Mouse (Mus musculus): Measurements from ENCODE around the gene Sowaha.
A peak's percentile ranks its signal among the peaks of the same experiment; 100 is the strongest.

The Sowaha gene

DNA sequence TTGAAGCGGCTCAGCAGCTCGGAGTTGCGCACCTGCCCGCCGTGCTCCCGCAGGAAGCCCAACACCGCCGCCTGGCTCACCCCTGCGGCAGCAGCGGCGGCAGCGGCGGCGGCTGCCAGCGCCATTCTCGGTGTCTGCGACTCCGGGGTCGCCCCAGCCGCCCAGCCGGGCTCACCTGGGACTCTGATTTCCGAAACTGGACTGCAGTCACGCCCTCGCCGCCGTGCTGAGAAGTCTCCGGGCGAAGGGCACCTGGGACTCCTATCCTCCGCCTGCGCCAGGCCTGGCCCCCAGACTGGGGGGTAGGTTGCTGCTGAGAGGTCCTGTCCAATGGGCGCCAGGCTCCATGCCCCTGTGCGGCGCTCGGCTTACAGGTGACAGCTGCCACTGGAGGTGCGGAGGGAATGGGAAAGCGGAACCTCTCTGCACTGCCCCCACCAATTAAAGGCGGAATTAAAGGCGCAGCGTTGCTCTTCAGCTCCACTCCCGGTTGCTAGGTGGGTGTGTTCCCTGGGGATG lies at the start of gene Sowaha, which contains the start of gene Gm9945:
Gene Sowaha, minus strand, starts transcription at position 492 of the 519 bp plus-strand sequence.
Gene Gm9945, plus strand, starts transcription at position 384 of the 519 bp plus-strand sequence.
- peak; percentile 45 for DNase-seq

DNA sequence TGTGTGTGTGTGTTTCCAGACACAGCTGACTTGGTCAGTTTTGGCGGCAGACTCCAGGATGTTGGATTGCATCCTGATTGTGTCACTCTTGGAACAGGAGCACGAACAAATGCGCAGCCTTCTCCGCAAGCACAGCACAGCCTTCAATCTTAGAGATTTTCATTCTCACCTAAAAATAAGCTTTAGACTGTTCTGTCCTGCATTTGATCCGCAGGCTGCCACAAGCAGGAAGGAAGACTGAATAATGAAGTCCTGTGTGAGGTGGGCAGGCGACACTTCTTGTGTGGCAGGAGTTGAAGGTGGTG lies 49.1 kb upstream of the Sowaha start:
- no peak for DNase-seq

DNA sequence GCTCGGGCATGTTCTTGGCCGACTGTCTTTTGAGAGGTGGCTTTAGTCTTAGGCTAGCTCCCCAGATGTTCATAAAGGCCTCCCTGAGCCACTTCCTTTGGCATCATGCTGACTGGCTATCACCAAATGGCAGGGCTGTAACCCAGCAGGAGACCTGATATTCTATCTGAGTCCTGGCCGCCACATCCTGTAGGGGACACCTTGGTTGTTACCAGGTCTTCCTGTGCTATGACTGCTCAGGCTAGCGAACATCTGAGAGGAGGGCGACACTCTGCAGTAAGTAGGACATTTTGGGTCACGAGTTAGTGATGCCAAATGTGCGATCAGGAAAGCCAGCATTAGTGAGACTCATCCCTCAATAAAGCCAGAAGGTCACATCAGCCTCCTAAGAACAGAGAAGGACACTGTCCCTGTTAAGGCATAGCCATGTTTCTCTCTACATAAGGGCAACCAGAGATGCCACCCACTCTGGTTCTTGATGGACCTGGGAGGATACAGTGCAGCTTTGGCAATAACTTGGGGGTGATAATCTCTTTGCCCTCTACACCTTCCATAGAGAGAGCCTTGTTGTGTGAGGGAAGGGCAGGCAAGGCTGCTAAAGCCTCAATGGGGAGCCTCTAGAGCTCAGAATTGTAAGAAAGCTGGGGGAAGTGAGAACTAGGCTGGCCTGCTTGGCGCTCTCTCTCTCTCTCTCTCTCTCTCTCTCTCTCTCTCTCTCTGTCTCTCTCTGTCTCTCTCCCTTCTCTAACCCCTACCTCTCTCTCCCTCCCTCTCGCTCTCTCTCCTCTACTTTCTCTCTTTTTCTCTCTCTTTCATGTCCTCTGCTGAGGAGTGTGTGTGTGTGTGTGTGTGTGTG lies 48.6 kb upstream of the Sowaha start:
- no peak for DNase-seq

DNA sequence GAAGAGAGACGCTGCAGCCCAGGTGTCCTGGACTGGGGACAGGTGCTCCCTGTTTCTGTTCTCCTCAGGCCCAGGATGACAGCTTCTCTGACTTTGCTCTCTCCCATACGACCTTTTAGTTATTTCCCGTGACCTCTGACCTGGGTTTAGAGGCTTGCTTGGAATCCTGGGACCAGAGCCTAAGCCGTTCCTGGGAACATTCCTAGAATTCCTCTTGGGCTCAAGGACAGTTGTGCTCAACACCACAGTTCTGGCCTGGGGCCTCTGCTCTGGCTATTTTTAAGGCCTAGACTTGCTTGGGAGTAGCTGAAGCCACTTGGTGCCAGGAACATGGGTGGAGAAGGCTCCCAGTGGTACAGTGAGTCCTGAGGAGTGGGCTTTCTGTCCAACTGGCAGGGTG lies 45.4 kb upstream of the Sowaha start:
- DNase-seq: no peak

DNA sequence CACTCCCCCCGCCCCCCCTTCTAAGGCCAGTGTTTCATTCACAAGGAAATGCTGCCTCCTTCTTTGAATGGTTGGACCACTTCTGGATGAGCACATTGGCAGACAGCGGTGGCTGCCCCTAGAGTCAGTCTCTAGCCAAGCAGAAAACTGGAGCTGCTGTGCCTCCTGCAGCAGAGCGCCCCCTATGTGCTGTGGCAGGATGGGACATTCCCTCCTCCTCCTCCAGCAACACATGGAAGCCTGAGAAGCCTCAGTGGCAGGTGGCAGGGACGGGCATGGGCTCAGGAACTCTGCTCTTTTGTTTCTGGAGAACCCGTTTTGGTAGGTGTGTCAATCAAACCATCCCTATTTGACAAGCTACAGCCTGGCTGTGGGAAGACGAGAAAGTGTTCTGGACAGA lies 44.8 kb upstream of the Sowaha start:
- DNase-seq: no peak

DNA sequence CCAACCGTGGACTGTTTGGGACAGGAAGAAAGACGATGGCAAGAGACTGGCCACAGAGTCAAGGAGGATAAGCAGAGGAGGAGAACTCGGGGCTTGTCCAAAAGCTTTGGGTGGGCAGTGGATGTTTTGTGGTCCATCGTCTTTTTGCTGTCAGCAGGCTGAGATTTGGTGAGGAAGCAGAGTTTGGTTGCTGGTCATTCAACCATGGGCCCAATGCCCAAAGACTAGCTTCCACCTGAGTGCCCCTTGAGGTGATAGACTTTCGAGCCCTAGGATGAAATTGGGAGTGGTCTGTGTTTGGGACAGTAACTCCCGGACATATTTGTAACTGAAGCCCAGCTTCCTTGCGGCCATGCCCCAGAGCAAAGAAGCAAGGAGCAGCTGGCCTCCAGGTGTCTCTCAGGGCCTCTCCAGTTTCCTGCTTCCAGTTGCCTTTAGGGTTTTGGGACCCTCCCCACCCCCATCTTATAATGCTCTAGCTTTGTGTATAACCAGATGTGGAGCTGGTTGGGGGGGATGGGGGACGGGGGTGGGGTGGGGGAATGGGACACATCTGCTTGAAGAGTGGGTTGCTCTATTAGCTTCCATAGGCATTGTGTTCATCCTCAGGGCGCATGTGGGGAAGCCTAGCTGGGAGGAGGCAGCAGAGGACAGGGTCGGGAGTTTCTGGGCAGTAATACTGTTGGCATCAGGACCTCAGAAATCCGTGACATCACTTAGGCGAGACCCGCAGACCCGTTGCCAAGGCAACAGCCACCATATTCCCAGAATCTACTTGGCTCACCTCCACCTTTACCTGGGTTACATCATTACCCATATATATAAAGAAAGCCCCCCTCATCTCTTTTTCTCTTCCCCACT lies 43.7 kb upstream of the Sowaha start:
- no peak for DNase-seq

DNA sequence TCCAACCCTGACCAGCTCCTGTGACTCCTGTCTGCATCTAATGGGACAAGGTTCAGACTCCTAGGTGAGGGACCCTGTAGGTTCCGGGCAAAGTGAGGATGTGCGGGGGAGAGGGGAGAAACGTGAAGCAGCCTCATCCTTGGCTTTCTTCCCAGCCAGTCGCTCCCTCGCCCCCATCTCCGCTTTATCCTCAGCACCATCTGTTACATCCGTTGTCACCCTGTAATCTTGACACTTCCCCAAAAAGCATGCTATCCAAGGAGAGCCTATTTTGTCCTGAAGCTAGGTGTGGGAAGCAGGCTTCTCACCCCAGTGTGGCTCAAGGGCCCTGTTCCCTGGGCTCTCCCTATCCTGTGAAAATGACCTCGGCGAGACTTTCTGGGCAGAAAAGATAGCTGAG lies 42.9 kb upstream of the Sowaha start:
- no peak for DNase-seq

DNA sequence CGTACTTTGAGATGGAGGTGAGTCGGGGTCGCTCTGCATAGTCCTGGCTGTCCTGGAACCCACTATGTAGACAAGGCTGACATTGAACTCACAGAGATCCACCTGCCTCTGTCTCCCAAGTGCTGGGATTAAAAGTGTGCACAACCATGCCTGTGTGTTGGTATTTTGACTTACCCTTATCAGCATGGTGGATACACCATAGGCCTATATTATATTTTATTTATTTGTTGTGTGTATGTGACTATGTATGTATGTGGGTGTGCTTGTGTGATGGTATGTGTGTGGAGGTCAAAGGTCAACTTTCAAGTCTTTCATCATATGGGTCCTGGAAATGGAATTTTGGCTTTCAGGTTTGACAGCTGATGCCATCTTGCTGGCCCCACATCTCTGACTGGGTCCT lies 42.3 kb upstream of the Sowaha start:
- no peak for DNase-seq

DNA sequence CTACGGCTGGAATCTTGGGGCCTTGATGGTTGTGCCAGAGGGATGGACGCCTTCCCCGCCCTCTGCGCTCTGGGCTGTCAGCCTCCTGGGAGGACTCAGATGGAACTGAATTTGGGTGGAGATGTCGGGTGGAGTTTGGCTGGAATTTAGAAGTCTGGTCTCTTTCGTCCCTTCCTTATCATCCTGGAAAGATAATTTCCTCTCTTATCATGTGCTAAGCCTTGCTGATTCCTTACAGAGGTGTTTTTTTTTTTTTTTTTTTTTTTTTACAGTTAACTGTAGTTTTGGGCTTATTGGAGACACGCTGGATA lies 41.7 kb upstream of the Sowaha start:
- DNase-seq: no peak

DNA sequence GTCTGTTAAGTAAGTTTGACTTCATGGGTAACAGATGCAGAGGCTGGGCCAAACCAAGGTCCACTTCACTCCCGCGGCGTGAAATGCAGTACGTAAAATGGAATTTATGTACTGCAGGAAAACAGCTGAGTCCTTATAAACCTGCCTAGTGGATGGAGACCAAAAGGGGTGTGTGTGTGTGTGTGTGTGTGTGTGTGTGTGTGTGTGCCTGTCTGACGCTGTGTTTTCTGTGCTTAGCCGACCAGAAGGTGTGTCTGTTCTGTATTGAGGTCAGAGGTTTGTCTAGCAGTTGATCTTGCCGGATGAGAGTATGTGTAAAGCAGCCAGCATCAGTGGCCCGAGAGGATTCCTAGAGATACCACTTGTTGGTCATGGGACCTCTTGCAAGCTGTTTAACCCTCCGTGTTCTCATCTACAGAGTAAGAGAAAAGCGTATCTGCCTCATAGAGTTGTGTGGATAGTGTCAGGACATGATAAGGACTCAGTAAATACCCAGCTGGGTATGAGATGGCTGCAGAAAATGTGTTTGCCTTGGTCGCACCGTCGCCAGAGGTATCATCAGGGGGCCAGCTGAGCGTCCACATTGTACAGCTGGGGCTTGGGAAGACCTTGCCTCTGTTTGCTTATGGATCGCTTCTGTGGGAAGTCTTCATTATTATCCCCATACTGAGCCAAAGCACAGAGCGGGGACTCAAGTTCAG lies 41.2 kb upstream of the Sowaha start:
- DNase-seq: no peak

DNA sequence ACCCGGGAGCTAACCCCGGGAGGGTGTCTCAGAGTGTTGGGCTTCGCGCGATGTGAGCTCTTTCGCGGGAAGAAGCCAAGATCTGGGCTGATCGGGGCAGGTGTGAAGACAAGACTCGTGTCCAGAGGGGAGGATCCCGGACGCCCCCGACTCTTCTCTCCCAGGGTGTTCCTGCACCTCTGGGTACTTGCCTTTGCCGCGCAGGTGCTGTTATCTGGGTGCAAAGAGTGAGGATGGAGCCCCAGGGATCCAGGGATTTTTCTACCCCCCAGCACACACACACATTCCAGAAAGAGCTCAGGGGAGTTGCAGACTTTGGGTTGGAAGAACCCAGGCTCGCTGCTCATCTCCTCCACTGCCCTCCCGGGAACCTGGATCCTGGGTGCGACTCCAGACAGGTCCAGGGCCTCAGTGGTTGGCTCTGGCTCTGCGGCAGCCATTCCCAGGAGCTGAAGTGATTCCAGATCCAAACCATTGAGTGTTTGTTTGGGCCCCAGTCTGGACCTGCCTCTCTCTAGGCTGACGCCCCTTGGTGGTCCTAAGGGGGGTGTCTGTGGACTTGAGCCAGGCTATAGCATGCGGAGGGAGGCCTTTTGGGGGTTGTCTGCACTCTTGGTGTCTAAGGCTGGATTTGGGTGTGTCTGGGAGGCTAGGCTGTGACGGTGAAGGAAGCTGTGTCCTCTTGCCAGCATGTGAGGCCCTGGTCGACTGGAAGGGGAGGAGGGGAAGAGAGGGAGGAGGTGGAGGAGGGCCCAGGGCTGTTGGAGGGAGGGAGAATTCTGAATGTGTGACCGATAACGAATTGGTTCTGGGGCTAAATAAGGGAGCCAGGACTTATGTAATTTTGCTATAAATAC lies 40.3 kb upstream of the Sowaha start:
- peak; percentile 34 for DNase-seq

DNA sequence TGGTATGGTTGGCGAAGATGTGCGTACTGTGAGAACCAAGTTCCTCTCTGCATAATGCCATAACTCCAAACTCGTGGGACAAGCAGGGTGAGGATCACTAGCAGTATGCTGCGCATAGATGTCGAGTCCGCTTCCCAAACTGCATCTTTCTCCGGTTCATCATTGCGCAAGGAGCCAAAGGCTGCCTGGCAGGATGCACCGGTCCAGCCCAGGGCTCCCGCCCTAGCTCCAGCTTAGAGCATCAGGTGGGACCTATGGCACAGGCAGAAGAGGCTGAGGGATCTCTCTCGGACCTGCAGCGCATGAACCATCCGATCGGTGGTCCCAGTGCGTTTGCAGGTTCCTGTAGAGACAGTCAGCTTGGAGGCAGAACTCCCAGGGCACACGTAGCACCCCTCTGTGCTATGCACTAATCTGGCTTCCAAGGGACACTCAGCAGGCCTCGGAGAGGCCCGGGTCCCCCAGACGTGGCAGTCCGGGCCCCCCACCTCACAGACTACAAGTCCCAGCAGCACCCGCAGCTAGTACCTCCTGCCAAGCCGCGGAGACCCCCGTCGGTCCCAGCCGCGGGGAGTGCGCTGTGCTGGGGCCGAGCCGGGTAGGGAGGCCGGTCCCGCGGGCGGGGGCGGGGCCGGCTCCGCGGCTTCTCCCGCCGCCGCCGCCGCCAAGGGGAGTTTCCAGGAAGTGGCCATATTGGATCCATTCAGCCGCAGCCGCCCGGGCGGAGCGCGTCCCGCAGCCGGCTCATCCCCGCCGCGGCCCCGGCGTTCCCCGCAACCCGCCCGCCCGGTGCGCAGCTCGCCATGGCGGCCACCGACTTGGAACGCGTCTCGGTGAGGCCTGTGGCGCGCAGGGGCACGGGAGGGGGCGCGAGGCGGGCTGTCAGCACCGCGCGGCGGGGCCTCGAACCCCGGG lies 39.4 kb upstream of the Sowaha start, which contains the start of gene Sept8:
Gene Sept8, plus strand, starts transcription at position 51 of the 915 bp plus-strand sequence.
- peak; percentile 70 for DNase-seq

DNA sequence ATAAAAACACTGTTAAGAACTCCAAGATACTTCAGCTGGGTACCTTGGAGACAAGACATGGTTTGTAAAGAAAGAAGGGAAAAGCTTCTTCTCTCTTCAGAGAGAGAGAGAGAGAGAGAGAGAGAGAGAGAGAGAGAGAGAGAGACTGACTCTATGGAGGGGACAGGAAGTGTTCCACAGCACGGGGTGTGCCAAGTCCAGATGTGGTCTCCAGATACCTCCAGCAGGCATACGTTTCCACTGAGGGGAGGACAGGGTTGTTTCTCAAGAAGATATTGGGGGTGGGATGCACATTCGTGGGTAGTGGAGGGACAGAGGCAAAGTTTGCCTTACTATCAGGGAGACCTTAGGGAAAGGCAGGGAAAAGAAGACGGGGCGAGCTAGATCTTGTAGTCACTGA lies 38.7 kb upstream of the Sowaha start:
- no peak for DNase-seq

DNA sequence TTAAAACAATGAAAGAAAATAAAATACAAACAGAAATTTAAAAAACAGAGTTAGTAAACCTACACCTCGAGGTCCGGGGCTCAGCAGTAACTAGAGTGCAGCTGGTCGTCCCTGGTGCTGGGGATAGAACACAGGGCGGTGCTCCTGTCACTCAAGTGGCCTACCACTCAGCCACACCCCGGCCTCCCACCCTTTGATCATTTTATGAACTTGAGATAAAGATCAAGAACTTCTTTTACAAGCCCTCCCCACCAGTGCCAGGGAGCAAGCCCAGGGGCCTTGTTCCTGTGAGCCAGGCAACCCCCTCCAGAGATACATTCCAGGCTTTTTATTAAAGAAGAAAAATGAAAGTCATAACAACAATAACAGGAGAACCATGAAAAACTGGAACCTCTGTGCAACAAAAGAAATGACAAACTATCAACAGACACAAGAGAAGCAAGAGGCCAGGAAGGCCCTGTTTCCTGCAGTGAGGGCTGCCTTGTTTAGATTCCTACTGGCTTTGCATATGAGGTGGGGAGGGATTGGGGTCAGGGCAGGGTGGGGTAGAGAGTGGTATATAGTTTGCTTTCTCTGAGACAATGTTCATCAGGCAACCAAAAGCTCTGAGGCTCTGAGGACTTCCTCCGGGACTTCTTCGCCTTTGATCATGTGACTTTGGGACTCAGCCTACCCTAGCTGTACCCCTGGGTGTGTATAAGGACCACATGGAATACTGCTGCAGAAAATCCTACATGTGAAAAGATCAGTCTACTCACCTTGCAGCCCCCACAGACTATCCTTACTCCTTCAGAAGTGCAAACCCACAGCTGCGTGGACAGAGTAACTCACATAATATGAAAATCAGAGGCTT lies 36.9 kb upstream of the Sowaha start:
- no peak for DNase-seq

DNA sequence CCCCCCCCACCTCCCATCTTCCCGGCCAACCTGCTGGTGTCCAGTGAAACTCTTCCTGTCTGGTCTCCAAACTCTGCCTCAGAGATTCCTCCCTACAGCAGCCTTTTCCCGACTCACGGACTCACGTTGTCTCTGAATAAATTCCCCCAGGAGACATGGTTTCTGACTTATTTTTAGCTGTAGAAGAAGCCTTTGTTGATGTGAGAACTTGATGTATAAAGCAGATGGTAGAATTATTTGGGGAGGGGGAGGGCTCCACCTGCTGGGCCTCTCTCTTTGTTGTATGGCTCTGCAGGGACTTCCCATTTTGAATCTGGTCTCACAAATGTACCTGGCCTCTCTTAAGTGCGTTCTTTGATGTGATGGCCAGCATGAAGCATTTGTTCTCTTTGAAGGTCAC lies 30.3 kb upstream of the Sowaha start:
- no peak for DNase-seq

DNA sequence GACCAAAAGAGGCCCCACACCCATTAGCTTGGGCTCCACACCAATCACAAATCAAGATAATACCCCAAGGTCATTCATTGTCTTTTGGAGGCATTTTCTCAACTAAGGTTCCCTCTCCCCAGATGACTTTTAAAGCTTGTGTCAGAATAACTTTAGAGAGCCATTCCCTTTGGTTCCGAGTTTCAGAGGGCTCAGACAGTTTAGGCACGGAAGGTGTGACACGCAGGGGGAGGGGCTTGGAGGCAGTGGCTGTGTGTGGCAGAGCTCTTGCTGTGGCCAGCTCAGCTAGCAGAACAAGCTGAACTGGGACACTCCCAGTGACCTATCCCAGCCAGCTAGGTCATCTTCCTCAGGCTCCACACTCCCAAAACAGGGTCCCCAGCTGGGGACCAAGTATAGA lies 28.5 kb upstream of the Sowaha start:
- DNase-seq: no peak

DNA sequence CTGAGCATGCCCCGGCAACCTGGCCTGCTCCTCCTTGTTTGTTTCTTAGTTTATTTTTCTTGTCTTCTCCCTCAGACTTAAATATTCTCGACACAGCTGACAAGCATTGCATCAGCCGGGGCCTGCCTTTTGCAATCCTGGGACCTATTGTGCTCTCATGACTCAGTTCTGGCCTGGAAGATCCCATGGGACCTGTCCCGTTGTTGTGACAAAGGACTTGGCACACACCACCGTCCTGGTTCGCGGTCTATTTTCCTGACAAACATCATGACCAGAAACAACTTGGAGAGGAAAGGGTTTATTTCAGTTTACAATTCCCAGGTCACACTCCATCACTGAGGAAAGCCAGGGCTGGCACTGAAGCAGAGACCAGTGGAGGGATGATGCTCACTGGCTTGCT lies 28.1 kb upstream of the Sowaha start:
- DNase-seq: no peak

DNA sequence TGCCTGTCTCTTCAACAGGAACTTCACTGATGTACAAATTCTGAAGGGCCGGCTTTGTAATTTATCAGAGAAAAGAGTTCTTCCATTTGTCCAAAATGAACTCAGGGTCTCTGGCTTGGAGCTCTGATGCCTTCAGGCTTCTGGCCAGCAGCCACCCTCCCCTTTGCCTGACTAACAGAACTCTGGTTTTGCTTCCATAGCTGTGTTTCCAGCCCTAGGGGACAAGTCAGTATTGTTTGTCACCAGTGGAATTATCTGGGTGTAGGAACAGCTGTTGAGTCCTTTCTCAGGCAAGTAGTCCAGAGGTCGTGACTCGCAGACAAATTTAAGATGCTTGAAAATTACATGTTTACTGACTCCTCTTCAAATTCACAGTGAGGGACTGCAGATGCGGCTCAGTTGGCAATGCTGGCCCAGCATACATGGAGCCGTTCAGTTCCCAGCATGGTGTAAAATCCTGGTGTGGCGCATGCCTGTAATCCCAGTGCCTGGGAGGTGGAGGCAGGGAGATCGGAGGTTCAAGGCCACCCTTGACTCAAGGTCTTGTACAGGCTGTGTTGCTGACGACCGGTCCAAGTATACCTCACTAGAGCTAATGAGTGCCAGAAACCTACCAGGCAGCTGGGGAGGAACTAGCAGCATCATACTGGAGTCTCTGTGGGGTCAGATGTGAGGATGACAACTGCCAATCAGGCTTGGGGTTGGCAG lies 27.2 kb upstream of the Sowaha start:
- DNase-seq: no peak

DNA sequence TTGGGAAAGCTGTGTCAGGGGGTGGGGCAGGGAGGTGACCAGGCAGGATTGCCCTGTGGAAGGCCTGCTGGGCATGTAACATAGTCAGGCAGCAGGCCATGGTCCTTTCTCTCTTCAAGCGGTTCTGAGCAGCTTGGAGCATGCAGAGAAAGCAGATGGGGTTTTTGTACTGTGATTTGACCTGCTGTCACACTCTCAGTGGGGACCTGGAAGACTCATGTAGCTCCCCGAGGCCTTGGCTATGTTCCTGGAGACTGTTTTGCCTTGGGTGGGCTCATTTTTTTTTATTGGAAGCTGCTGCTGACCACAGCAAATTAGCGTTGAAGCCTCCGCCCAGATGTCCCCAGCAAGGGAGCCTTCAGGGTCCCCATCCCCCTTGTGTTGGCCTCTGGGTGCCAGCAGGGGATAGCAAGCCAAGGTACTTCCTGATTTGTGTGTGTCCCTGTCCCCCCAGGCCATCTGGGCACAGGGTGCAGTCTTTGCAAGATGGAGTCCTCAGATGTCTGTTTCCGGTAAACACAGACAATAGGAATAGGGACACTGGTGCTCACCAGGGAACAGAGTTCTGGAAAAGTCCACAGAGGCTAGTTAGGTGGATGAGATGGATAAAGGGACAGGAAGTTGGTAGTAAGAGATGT lies 25.1 kb upstream of the Sowaha start:
- DNase-seq: no peak

Measured in right cerebral cortex, postnatal 4 days (tissue).